Mouse (Mus musculus): ENCODE results near the gene Polr2e.

Polr2e gene

DNA sequence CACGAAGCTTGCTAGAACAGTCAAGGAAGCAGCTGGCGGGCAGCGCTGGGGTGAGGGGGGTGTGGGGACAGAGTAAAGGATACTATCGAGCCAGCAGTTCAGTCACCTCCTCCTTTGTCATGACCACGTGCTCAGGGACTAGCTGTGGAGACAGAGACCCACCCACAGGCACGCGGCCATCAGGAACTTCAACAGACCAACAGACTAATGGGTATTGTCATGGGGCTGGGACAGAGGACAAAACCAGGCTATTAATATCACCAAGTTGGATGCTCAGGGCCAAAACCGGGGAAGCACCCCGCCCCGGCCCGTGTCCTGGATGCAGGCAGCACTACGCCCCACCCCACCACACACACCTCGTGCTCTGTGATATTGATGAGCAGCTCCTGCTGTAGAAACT lies 2.8 kb downstream of the Polr2e start:
- no peak for DNase-seq (ENCODE audit: low read depth in 1 of 2, low spot score in 2 of 2)

DNA sequence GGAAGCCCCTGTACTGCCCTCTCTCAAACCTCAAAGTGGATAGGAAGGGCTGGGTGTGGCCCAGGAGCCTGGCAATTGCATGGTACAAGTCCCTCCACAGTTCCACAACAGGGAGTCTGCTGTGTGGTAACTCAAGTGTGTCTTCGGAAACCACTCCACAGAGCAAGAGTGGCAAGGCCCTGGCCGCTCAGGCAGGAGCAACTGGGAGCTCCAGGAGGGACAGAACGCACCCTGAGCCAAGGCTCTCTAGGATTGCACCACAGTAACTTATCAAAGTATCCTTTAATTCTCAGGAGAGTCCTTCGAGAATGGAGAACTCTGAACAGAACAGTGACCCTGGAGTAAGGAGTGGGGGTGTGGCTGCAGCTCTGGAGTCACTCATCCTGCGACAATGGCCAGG lies 3.9 kb downstream of the Polr2e start:
- DNase-seq (ENCODE audit: low read depth in 1 of 2, low spot score in 2 of 2): no peak

DNA sequence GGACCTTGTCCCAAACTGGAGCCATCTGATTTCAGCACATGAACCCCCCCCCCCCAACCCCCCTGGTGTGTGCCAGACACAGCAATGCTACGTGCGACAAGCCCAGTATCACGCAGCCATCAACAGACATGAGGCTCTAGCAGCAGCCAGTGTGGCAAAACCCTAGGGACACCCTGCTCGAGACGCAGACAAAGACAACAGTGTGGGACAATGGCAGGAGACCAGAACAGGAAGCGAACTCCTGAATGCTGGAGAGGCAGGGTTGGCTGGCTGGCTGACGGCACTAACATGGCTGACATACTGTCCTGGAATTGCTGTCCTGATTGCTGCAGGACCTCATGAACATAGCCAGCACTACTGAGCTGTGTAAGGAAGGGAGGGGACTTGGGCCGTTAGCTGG lies 4.4 kb downstream of the Polr2e start:
- DNase-seq (ENCODE audit: low read depth in 1 of 2, low spot score in 2 of 2): no peak

DNA sequence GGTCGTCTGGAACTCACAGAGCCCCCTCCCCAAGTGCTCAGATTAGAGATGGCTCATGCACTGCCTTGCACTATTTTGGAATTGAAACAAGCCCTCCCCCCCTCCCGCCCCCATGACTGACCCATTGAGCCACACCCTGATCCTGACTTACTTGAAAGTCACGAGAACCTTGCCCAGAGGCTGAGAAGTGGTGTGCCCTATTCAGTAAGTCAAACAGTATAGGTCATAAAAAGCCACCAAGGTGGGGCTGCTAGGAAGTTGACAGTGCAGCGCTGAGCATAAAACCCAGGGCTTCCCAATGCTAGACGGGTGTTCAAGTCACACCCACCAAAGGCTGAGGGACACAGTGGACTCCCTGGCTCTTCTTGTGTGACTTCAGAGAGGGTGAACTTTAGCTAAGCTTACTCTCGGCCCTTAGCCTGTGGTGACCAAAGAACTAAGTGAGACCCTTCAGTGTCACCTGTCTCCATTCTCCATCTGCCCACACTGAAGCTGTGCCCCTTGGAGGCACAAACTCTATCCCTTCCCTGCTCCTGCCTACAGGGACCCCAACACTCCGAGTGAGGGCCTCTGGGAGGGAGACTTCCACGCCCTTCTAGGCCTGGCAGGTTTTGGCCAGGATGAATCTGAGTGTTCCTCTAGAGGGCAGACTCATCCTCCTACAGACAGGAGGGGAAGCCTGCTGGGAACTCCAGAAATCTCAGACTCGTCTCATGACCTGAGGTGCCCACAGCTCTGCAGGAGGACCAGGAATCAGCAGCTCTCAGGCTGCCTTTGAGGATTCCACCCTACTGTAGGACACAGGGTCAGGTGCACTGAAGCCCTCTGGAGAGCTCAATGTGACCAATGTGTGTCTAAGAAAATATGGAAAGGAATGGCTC lies 5.8 kb downstream of the Polr2e start:
- DNase-seq (ENCODE audit: low read depth in 1 of 2, low spot score in 2 of 2): peak in 1 of 2 experiments; percentile 46

DNA sequence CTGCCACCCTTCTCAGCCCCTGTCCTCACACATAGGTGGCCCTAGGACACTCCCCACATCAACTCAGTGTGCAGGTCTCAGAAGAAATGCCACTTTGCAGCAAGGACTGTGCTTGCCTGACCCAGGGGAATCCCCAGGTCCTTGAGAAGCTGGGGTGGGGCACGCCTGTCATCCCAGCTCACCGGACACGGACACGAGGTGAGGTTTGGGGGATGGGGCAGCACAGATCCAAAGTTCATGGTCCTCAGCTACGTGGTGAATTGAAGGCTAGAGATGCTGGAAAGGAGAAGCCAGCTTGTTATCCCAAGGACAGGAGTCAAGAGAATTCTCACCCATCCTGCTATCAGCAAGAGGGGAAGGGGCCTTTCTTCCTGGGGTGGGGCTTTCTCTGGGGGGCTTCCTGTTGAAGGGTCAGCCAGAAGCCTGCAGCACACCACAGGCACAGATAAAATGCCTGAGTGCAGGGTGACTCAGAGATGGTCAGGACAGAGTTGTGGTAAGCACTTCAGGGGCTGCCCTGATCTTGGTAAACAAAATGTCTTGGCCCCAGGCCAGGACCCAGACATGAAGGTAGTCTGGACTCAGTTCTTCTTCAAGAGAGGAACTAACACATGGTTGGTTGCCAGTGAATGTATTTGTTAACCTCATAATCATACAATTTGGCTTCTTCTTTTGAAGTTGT lies 6.7 kb downstream of the Polr2e start:
- peak; percentile 80 to 82 for DNase-seq (ENCODE audit: low read depth in 1 of 2, low spot score in 2 of 2)

DNA sequence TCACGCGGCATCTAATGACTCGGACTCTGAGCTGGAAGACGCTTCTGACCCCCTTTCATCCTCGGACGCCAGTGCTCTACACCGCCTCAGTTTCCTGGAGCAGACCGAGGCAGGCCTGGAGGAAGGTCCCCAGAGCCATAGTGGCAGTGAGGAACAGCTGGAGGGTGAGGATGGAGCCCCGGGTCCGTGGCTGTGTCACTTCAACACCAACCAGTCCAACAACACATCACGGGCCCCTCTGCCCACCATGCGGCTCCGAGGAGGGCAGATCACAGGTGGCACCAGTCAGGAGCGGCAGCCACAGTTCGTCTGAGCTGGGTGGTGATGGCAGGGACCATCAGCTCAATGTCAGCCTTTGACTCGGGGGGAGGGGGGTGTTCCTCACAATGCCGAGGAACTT lies 8.9 kb downstream of the Polr2e start:
- DNase-seq (ENCODE audit: low read depth in 1 of 2, low spot score in 2 of 2): no peak

DNA sequence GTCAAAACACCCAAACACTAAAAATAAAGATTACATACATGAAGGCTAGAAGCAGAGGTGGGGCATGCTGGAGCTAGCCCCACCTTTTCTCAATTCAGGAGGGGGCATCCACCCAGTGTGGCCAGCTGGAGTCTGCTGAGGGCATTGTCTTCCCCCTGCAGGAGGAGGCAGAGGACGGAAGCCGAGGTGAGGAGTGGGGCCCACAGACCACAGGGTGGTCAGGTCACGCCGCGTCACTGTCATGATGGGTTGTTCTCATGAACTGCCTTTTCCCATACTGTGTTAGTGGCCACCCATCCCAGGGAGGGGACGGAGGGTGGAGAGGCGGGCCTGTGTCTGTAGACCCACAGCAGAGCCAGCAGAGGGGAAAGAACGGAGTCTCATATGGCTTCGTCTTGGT lies 9.4 kb downstream of the Polr2e start:
- DNase-seq (ENCODE audit: low read depth in 1 of 2, low spot score in 2 of 2): no peak

DNA sequence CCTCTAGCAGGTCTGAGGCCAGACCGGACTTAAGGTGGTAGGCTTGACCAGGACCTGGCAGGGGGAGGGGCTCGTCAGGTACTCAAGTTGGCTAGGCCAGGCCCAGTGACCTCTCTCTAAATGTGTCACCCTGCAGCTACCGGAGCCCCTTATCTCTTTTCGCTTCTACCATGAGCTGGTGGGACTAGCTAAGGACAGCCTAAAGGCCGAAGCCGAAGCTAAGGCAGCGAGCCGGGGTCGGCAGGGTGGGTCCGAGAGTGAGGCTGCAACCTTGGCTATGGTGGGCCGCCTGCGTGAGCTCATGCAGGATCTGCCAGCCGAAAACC lies 11.1 kb downstream of the Polr2e start:
- DNase-seq (ENCODE audit: low read depth in 1 of 2, low spot score in 2 of 2): no peak

DNA sequence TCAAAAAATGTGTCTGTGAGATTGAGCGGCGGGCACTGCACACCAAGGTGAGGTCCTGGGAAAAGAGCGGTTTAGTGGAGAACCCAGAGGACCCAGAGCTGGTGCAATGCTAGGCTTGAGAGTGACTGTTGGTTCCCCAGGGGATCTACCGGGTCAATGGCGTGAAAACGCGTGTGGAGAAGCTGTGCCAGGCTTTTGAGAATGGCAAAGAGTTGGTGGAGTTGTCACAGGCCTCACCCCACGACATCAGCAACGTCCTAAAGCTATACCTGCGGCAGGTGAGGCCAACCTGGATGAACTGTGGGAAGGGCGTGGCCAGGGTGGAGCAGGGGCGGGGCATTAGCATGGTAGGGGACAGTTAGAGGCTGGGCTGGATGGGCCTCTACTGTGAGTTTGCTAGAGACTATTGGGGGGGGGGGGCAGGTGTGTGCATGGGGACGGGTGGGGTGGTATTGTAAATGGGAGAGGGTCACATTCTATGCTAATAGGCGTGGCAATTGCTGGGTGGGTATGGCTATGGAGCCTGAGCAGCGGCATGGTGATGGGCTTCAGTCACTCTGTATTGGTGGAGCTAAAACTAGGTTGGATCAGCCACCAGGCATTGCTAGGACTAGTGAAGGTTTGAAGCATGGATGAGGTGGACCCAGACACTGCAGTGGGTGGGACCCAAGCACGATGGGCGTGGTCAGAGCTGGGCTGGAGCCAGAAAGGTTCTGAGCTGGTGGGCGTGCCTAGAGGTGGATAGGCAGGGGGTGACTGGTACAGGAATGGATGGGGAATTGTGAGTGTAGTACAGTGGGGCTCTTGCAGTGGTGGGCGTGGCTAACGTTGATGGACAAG lies 11.7 kb downstream of the Polr2e start:
- DNase-seq (ENCODE audit: low read depth in 1 of 2, low spot score in 2 of 2): no peak

DNA sequence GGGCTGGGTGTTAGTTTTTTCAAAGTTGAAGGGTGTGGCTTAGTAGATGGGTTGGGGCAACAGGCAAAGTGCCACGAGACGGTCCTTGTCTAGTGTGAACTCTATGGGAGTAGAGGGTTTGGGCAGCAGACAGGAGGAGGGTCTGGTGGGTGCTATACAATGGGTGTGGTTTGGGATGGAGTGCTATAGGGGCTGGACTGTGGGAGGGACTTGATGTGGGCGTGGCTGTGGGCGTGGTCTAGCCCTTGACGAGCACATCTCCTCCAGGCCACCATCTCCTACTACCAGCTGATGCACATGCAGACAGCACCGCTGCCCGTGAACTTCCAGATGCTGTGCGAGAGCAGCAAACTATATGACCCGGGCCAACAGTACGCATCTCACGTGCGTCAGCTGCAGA lies 13.7 kb downstream of the Polr2e start:
- no peak for DNase-seq (ENCODE audit: low read depth in 1 of 2, low spot score in 2 of 2)

DNA sequence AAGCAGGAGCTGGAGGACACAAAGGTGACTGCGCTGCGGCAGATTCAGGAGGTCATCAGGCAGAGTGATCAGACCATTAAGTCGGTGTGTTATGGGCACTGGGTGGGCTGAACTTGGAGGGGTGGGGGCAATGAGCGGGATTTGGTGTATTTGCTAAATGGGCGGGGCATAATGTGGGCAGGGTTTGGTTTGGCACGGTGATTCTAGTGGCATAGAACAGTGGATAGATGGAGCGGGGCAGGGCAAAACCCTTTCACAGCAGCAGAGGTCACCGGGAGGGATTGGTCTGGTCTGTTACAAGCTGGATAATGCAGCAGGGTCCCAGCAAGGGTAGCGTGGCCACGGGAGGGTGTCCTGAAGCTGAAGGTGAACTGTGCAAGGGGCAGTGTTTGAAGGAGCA lies 14.1 kb downstream of the Polr2e start:
- no peak for DNase-seq (ENCODE audit: low read depth in 1 of 2, low spot score in 2 of 2)

DNA sequence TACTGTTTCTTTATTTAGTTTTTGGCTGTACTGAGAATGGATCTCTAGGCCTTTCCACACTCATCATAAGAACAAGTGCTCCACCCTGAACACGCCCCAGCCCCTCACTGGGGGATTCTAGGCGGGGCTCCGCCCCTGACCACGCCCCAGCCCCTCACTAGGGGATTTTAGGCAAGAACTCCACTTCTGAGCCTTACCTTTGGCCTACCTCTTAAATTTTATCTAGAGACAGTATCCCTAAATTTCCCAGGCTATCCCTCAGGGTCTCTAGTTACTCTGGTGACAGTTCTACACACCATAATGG lies 14.6 kb downstream of the Polr2e start:
- DNase-seq (ENCODE audit: low read depth in 1 of 2, low spot score in 2 of 2): no peak

DNA sequence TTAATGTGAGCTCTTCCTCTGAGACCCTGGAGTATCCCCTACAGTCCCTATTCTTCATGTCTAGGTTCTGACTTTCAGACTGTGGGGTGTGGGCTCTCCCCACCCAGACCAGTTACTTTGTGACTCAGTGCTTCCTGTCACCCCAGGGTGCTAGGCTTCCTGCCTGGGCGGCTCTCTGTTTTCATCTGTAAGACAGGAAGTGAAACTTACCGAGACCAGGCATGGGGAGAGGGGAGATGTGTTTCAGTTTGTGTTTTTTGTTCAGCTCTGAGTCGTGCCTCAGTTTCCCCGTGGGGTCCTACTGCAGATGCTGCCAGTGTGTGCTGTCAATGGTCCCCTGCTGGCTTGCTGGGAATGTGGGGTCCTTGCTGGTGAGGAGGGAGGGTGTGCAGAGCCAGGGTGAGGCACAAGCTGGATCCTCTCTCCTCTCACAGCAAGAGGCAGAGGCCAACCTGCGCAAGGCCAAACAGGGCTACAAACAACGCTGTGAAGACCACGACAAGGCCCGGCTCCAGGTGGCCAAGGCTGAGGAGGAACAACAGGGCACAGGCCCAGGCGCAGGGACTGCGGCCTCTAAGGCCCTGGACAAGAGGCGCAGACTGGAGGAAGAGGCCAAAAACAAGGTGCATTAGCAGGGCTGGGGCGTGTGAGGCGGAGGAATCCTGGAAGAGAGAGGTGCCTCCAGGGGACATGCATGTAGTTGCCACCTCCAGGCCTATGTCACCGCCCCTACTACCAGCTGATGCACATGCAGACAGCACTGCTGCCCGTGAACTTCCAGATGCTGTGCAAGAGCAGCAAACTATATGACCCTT lies 15.2 kb downstream of the Polr2e start:
- DNase-seq (ENCODE audit: low read depth in 1 of 2, low spot score in 2 of 2): peak; percentile 46 to 63

DNA sequence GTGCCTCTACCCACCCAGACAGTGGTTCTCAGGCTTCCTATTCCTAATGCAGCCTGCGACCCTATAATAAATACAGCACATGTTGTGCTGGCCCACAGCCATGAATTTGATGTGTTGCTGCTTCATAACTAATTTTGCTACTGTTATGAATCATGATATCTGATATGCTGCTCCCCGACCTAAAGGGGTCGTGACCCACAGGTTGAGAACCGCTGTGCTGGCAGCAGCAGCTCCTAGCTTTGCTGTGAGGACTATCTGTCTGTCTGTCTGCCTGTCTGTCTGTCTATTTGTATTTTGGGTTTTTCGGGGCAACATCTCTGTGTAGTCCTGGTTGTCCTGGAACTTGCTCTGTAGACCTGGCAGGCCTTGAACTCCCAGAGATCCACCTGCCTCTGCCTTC lies 15.8 kb downstream of the Polr2e start:
- no peak for DNase-seq (ENCODE audit: low read depth in 1 of 2, low spot score in 2 of 2)

DNA sequence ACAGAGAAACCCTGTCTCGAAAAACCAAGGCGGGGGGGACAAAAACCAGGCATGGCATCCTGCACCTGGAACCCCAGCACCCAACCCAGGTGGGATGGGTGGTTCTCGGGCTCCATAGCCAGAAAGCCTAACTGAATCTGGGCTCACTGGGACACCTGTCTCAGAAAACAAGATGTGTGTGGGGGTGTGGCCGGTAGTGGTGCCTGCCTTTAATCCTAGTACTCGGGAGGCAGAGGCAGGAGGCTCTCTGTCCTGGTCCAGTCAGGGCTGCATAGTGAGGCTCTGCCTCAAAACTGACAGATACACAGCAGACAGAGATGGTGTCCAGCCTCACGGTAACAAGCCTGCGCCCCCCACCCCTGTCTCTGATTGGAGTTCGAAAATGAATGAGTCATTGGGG lies 16.8 kb downstream of the Polr2e start:
- DNase-seq (ENCODE audit: low read depth in 1 of 2, low spot score in 2 of 2): no peak

DNA sequence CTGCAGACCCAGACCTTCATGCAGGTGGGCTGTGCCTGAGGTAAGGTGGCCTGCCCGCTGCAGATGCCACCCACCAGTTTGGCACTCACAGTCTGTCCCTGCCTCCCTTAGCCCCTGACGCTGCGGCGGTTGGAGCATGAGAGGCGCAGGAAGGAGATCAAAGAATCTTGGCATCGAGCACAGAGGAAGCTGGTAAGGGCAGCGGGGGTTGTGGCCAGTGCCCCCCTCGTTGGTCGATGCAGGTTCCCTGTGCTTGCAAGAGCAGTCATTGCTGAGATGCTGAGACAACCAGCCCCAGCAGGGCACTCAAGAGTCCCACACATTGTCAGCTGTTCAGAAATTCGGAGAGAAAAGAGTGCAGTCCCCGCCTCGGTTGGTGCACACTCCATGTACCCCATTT lies 17.4 kb downstream of the Polr2e start:
- DNase-seq (ENCODE audit: low read depth in 1 of 2, low spot score in 2 of 2): no peak

DNA sequence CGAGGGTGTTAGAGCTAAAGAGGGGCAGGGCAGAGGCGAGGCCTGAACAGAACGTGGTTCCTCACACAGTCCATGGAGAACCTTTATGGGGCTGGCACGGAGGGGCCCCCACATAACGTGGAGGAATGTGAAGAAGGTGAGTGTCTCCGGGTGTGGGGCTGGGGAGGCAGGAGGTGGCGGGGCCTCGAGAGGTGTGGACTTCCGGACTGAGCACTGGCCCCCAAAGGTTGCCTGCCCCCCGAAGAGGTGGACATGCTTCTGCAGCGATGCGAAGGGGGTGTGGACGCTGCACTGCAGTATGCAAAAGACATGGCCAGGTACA lies 18.3 kb downstream of the Polr2e start:
- no peak for DNase-seq (ENCODE audit: low read depth in 1 of 2, low spot score in 2 of 2)

DNA sequence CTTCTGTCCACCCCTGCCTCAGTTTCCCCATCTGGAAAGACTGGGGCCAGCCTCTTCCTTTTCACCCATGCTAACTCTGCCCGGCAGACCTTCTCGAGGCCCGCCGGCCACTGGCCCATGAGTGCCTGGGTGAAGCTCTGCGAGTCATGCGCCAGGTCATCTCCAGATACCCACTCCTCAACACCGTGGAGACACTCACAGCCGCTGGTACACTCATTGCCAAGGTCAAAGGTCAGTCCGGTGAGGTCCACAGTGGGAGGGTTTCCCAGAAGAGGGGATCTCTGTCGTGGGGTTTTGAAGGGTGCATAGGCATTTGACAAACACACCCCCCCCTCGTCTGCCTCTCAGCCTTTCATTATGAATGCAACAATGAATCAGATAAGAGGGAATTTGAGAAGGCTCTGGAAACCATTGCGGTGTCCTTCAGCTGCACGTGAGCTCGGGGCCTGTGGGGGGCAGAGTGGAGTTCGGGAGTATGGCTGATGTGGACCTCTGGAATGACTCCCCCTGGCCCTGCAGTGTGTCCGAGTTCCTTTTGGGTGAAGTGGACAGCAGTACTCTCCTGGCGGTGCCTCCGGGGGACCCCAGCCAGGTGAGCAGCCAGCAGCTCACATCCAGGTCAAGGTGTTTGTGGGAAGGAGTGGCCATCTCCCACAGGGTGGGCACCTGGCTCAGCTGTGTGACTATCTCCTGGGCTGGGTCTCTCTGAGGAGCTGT lies 18.8 kb downstream of the Polr2e start:
- DNase-seq (ENCODE audit: low read depth in 1 of 2, low spot score in 2 of 2): no peak

DNA sequence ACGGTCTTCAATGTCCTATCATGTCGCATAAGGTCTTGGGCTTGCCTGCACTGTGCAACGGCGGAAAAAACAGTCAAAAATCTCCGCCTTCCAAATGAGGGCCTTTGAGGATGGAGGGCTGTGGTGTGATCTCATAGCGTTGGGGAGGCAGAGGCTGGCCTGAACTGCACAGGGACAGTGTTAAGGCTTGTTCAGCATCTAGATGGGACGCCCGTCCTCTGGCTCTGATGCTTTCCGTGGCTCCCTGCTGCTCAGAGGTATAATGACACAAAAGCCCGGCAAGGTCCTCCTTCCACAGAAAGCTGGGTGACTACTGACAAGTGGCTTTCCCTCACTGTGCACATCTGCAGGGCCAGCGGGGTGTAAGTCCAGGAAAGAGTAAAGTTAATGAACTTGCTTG lies 19.4 kb downstream of the Polr2e start:
- no peak for DNase-seq (ENCODE audit: low read depth in 1 of 2, low spot score in 2 of 2)

DNA sequence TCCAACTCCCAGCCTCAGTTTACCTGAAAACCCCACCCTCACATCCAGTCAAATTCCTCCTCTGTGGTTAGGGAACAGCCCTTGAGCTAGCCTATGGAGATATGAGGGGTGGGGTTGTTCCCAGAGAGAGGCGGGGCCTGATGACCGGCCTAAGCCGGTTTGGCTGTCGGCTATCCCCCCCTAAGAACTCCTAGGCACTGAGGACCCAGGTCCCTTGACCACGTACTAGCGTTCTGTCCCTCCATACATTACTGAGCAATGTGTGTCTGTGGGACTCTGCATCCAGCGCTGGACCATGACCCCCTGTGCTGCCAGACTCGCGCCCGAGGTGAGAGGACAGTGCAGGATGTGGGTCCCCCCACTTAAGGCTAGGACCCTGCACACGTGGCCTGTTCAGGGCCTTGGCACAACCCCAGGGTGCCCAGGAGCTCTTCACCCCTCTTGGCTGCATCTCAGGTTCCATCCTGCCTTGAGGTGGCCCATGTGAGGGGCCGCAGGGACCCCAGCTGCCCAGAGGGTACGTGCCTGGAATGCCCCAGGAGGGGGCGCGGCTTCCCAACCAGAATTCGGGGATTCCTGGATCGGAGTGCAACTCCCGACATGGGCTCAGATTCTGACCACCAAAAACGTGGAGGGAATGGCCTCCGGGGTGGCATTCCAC lies 20.0 kb downstream of the Polr2e start:
- no peak for DNase-seq (ENCODE audit: low read depth in 1 of 2, low spot score in 2 of 2)

Measured in monocyte, adult 2 months (primary cell).